Mouse (Mus musculus) stomach, postnatal 0 days (tissue): ENCODE data around the gene Zfp385b.

Experiments
- CTCF ChIP-seq: IDR thresholded peaks from 2 replicates; pipeline ENCODE4 v1.5.1; 2016; ENCODE audit warnings: antibody characterized with exemption, low read depth, mild to moderate bottlenecking, moderate library complexity
- EP300 ChIP-seq: optimal IDR thresholded peaks from 2 replicates; pipeline ENCODE3; 2016; ENCODE audit warnings: antibody characterized with exemption

GRCm38 (mm10) chr2:77592525-77592924 lies 226.9 kb downstream of the Zfp385b start:
- TF ChIP-seq CTCF, result no peak
- no peak for TF ChIP-seq EP300
